Mouse (Mus musculus): ENCODE data around the gene Prpf40a.

Gene Prpf40a

GRCm38 (mm10) chr2:53190684-53191511 is at the start of gene Prpf40a:
TSS of gene Prpf40a (minus strand) at chr2:53191284.
- peak; percentile 100 for DNase-seq

- no peak for DNase-seq
Observed at GRCm38 (mm10) chr2:53222242-53222641, 31.2 kb upstream of the Prpf40a start.

GRCm38 (mm10) chr2:53213493-53213892 is 22.4 kb upstream of the Prpf40a start:
- no peak for DNase-seq

GRCm38 (mm10) chr2:53206749-53207148 is 15.7 kb upstream of the Prpf40a start:
- DNase-seq = no peak

GRCm38 (mm10) chr2:53204373-53205274 is 13.5 kb upstream of the Prpf40a start:
- no peak for DNase-seq

GRCm38 (mm10) chr2:53200164-53200885 is 9.2 kb upstream of the Prpf40a start:
- DNase-seq = no peak

GRCm38 (mm10) chr2:53199203-53199602 is 8.1 kb upstream of the Prpf40a start:
- DNase-seq = no peak

- no peak for DNase-seq
Observed at GRCm38 (mm10) chr2:53196431-53196830, 5.3 kb upstream of the Prpf40a start.

GRCm38 (mm10) chr2:53192386-53192785 is 1.3 kb upstream of the Prpf40a start:
- DNase-seq = no peak

GRCm38 (mm10) chr2:53191523-53192220 is 588 bp upstream of the Prpf40a start, which contains the start of gene Arl6ip6:
TSS of gene Arl6ip6 (plus strand) at chr2:53191726.
- peak; percentile 99 for DNase-seq

- no peak for DNase-seq
Observed at GRCm38 (mm10) chr2:53189811-53190210, 1.3 kb downstream of the Prpf40a start.

GRCm38 (mm10) chr2:53179876-53180275 is 11.2 kb downstream of the Prpf40a start:
- DNase-seq = no peak

- DNase-seq = no peak
Observed at GRCm38 (mm10) chr2:53178966-53179365, 12.1 kb downstream of the Prpf40a start.

GRCm38 (mm10) chr2:53173966-53174365 is 17.1 kb downstream of the Prpf40a start:
- DNase-seq = no peak

- no peak for DNase-seq
Observed at GRCm38 (mm10) chr2:53146852-53147251, 44.2 kb downstream of the Prpf40a start.

- no peak for DNase-seq
Observed at GRCm38 (mm10) chr2:53131567-53131966, 59.5 kb downstream of the Prpf40a start.

GRCm38 (mm10) chr2:53129070-53129469 is 62.0 kb downstream of the Prpf40a start:
- DNase-seq = no peak

- no peak for DNase-seq
Observed at GRCm38 (mm10) chr2:53125998-53126397, 65.1 kb downstream of the Prpf40a start.

- peak; percentile 38 for DNase-seq
Observed at GRCm38 (mm10) chr2:53121797-53122196, 69.3 kb downstream of the Prpf40a start.

GRCm38 (mm10) chr2:53108547-53108946 is 82.5 kb downstream of the Prpf40a start:
- no peak for DNase-seq

GRCm38 (mm10) chr2:53106472-53106871 is 84.6 kb downstream of the Prpf40a start:
- DNase-seq = no peak

- DNase-seq = no peak
Observed at GRCm38 (mm10) chr2:53106056-53106455, 85.0 kb downstream of the Prpf40a start.
